Mouse (Mus musculus): ENCODE measurements around the gene Mamstr. TPM values are rescaled to one million over a fixed set of nuclear protein-coding genes. Genes with fewer than 3 reads are reported as not detected.

Gene Mamstr
- 10 to 100 TPM; 18.5 to 36.8 (median 28.8) TPM for total RNA-seq (2022)

DNA sequence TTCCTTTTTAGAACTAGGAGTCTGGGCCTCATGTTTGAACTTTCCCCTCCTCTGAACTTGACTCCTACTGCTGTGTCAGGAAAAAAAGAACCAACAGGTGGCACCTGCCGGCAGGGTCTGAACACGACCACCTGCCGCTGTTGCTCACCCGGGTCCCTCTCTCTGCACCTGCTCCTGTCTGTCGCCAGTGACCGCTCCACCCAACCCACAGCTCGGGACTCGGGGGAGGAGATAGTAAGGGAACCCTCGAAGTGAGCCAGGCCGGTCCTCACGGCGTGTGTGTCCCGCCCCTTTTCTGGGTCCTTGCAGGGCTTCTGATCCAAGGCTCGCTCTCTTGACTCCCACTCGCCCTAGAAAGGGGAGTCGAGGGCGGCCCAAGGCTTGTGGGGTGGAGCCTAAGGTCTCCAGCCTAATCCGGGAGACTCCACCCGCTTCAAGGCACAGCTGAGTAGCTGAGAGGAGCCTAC is at the start of gene Mamstr:
TSS of gene Mamstr (plus strand) at position 417 of the 467 bp plus-strand sequence.
- DNase-seq (ENCODE audit: low spot score in 2 of 2): peak; percentile 77 to 90

DNA sequence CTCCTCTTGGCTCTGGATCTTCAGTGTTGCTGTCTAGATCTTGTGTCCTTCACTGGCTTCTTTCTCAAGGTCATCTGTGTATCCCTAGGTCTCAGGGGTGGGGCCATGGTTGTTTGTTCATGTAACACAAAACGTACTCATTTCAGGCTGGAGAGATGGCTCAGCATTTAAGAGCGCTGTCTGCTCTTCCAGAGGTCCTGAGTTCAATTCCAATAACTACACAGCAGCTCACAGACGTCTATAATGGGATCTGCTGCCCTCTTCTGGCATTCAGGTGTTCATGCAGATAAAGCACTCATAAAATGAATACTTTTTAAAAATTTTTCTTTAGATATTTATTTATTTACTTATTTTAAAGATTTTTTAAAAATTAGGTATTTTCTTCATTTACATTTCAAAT is 48.9 kb upstream of the Mamstr start:
- no peak for DNase-seq (ENCODE audit: low spot score in 2 of 2)

DNA sequence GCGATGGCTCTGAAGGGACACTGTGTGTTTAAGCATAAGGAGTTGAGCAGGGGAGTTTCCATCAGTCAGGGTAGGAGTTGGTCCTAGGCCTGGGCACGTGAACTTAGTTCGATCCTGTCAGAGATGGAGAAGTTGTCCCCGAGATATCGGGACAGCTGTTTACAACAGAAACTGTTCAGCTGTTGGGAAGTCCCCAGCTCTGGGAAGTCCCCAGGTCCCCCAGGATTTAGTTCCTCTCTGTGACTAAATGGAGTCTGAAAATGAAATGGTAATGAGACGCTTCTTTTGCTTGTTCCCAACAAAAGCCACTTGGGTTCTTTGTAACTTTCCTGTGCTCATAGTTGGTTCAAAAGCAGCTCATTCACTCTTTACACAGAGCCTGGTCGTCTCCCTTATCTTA is 47.9 kb upstream of the Mamstr start:
- no peak for DNase-seq (ENCODE audit: low spot score in 2 of 2)

DNA sequence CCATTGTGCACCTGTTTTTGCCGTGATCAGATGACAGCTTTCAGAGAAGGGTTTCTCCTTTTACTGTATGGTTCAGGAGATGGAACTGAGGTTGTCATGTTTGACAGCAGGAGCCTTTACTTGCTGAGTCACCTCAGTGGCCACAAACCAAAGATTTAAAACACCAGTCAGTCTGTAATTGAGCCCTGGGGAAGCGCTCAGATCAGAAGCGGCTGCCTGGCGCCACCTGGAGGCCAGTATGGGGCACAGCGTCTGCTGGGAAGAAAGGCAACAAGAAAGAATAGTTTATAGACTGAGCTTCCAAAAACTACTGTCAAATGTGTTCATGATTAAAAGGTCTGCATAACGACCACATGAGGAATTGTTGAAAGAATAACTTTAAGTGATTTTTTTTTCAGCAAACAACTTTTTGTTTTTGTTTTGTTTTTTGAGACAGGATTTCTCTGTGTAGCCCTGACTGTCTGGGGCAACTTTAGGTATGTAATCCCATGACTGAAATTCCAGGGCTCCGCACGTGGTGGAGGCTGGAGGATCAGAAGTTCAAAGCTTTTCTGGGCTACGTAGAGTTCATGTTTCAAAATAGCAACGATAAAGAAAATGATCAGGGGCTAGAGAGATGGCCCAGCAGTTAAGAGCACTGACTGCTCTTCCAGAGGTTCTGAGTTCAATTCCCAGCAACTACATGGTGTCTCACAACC is 46.5 kb upstream of the Mamstr start:
- DNase-seq (ENCODE audit: low spot score in 2 of 2): peak; percentile 60 to 67

GRCm38 (mm10) chr7:45595176-45595575 is 44.6 kb upstream of the Mamstr start:
- no peak for DNase-seq (ENCODE audit: low spot score in 2 of 2)

GRCm38 (mm10) chr7:45596107-45596506 is 43.7 kb upstream of the Mamstr start:
- no peak for DNase-seq (ENCODE audit: low spot score in 2 of 2)

DNA sequence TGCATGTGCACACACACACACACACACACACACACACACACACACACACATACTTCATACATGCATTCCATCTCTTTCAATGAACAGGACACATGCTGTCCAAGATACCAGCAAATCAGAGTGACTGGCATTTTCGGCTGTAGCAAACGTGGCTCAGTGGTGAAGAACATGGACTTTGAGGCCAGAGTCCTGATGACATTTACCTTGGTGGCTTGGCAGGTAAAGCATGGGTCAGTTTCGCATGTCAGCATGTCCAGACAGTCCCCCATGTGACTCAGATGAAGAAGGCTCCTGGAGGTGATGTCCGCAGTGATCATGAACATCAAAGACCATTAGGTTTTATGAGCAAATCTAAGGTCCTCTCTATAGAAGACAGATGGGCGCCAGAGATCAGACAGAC is 42.8 kb upstream of the Mamstr start:
- DNase-seq (ENCODE audit: low spot score in 2 of 2): no peak

GRCm38 (mm10) chr7:45597527-45597926 is 42.2 kb upstream of the Mamstr start:
- no peak for DNase-seq (ENCODE audit: low spot score in 2 of 2)

DNA sequence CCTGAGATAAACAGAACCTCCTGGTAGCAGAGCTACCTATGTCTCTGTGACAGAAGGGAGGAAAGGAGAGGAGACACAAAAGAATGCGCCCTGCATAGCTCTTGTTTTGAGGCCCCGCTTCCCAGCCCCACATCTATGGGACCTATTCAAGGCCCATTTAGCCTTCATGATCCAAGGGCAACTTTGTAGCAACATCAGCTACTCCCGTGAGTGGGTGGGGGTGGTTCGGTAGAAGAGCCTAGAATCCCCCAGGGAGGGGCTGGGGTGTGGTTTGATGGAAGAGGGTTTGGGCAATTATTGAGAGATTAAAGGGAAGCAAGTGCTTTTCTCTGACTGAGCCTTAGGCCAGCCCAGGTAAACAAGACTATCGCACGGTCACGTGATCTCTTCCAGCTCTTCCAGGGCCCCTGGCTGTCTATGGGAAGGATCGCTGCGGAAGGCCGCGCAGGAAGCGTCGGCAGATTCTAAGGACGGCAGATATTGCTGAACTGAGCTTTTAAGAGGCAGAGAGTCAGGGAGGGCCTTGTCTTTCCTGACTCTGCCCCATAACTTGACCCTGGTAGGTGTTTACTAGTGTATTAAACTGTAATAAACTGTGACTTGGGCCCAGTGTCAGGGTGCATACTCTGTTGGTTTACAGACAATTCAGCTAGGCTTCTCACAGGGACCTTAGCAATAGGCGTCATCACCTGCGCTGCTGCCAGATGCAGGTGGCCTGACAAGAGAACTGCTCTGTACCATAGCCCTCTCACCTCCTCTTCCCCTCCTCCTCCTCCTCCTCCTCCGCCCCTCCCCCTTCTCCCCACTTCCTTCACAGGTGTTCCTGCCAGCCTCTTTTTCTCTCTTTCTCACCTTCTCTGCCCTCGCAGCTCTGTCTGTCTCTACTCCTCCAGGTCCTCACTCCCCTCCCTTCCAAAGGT is 40.6 kb upstream of the Mamstr start:
- DNase-seq (ENCODE audit: low spot score in 2 of 2): no peak

- no peak for DNase-seq (ENCODE audit: low spot score in 2 of 2)
These were observed 34.0 kb upstream of the Mamstr start for GRCm38 (mm10) chr7:45605704-45606289.

DNA sequence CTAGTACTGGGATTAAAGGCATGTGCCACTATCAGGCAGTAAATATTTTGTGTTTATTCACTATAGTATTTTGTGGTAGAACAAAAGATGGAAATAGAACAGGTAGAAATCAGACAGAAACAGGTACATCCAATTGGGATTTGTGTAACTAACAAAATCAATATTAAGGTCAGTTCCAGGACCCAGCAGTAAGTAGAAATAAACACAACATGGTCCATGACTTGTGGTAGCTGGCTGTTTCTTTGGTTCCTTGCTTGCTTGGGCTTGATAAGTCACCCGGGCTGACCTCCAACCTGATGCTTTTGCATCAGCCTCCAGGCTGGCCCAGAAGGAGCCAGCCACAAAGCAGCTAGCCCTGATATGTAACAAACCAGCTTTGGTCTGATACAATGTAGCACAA is 30.3 kb upstream of the Mamstr start:
- no peak for DNase-seq (ENCODE audit: low spot score in 2 of 2)

- DNase-seq (ENCODE audit: low spot score in 2 of 2): peak in 1 of 2 experiments; percentile 42
These were observed 23.5 kb upstream of the Mamstr start for GRCm38 (mm10) chr7:45616277-45616676.

- DNase-seq (ENCODE audit: low spot score in 2 of 2): no peak
These were observed 22.6 kb upstream of the Mamstr start, which contains the start of gene Fut1 for GRCm38 (mm10) chr7:45617042-45617695. Gene Fut1 (plus strand): TSS chr7:45617289.

GRCm38 (mm10) chr7:45618316-45618715 is 21.5 kb upstream of the Mamstr start:
- no peak for DNase-seq (ENCODE audit: low spot score in 2 of 2)

DNA sequence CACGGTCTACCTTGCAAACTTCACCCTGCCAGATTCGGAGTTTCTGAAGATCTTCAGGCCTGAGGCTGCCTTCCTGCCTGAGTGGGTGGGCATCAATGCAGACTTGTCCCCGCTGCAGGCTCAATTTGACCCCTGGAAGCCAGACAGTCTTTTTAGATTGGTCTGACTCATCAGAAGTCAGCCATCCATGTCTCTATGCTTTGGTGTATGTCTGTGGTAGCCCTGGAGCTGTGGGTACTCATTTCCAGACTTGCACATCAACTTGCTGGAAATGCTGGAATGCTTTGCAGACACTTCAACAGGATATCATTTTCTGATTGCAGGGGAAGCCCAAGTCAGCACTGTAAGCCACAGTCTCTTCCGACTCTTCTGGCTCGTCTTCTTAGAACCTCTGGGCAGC is 20.2 kb upstream of the Mamstr start:
- DNase-seq (ENCODE audit: low spot score in 2 of 2): no peak

DNA sequence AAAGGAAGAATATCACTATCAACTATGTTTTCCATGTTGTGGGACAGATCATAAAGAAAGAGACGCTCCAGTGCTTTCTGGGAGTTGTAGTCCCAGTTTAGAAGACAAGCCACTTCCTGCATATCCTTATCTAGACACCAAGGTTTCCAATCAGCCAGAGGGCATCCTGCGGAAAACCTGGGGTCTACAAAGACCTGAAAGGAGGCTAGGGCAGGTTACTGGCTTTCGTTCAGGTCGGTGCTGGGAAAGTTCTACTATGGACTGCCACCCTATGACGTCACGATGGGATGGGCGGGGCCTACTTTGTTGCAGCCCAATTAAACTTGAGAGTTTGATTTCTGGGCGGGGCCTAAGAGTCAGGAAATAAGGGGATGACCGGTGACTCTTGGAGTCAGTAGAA is 18.3 kb upstream of the Mamstr start, which contains the start of gene Izumo1:
TSS of gene Izumo1 (plus strand) at position 369 of the 400 bp plus-strand sequence.
- no peak for DNase-seq (ENCODE audit: low spot score in 2 of 2)

DNA sequence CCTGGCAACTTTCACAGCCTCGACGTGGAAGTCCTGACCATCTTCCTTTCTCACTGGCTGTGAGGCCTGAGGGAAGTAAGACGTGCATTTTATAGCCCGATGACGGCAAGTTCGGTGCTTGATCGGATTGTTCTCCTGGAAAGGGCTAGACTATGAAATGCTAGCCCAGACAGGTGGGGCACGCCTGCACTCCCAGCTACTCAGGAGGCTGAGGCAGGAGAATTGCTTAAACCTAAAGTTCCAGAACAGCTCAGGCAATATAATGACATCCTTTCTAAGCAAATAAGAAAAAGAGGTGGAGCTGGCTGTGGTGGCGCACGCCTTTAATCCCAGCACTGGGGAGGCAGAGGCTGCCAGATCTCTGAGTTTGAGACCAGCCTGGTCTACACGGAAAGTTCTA is 16.3 kb upstream of the Mamstr start:
- DNase-seq (ENCODE audit: low spot score in 2 of 2): no peak

DNA sequence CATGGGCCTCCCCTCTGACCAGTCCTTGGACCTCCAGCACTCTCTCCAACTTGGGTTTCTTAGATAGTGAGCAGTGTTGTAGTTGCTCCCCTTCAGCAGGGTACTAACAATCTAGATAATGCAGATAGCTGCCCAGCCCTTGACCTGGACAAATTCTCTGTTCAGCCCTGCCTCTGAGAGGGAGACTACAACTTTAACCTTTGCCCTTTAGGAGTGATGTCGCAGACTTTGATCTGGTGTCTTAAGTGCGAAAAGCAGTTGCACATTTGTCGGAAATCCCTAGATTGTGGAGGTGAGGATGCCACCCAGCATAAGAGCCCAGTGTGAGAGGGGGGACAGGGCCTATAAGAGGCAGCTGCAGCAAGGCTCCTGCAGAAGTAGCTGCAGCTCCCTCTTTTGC is 15.1 kb upstream of the Mamstr start:
- no peak for DNase-seq (ENCODE audit: low spot score in 2 of 2)

GRCm38 (mm10) chr7:45625481-45625880 is 14.3 kb upstream of the Mamstr start:
- DNase-seq (ENCODE audit: low spot score in 2 of 2): no peak

DNA sequence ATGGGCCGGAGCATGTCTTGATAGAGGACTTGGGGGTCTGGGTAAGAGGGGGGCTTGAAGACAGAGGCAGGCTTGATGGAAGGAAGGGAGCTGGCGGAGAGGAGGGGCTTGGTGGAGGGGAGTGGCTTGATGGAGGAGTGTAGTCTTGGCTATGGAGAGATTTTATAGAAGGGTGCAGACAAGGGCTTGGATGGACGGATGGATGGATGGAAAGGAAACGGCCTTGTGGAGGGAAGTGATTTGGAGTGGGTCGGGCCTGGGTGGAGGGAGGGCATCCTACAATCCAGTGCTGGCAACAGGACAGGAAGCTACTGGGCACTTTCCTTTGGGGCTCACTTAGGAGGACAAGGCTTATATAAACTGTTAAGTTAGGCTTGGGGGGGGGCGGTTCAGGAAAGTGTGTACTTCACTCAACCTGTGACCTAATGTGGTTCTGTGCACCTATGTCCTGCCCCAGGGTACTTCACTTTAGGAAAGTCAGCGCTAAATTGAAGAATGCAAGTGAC is 13.2 kb upstream of the Mamstr start:
- DNase-seq (ENCODE audit: low spot score in 2 of 2): no peak

GRCm38 (mm10) chr7:45627261-45627660 is 12.5 kb upstream of the Mamstr start, which contains the start of gene Rasip1:
Gene Rasip1 (plus strand): TSS chr7:45627488.
- no peak for DNase-seq (ENCODE audit: low spot score in 2 of 2)

Measured in gastrocnemius, adult 8-10 months (tissue).